Mouse (Mus musculus): ENCODE data around the gene Pde6h. TPM values are rescaled to one million over a fixed set of nuclear protein-coding genes. Genes with fewer than 3 reads are reported as not detected.

The Pde6h gene
- total and polyA plus RNA-seq, 3 experiments = 0.08 TPM; not detected in 2

GRCm38 (mm10) chr6:136979274-136980082 lies 55.8 kb downstream of the Pde6h start:
- Histone ChIP-seq H3K27ac (ENCODE audit: control insufficient read depth, low read depth, low read length) (no peak overlapping the region), H3K9me3 (replicated peaks; ENCODE audit: insufficient read depth, low read length) (no peaks in the 10 kb centered on the region), H3K4me1 (ENCODE audit: control insufficient read depth in 1 of 2, insufficient read depth in 2 of 2, low read length in 2 of 2) (peaks cover 0 to 3% of the 10 kb centered on the region in 2 experiments; a peak in 1 of 4 replicates), H3K9ac (ENCODE audit: control insufficient read depth, low read depth, low read length, poor library complexity, severe bottlenecking) (no peak overlapping the region), H3K79me2 (ENCODE audit: control insufficient read depth, insufficient read depth, low read length, poor library complexity) (no peaks in the 10 kb centered on the region), H3K4me3 (ENCODE audit: control insufficient read depth in 1 of 2, insufficient read depth in 1 of 2, low read depth in 2 of 2, low read length in 2 of 2) (no peak overlapping the region), H3K27me3 (ENCODE audit: control insufficient read depth in 1 of 2, insufficient read depth in 2 of 2, low read length in 2 of 2) (no peaks in the 10 kb centered on the region), H3K36me3 (ENCODE audit: control insufficient read depth in 1 of 2, insufficient read depth in 2 of 2, low read length in 2 of 2) (no peaks in the 10 kb centered on the region)
- no peak for DNase-seq (ENCODE audit: low read depth, low spot score)
- TF ChIP-seq MAX (IDR thresholded peaks at IDR 0.05; ENCODE audit: low read length) = no peak

GRCm38 (mm10) chr6:136980331-136980746 lies 56.7 kb downstream of the Pde6h start:
- peak overlapping the region; percentile 47 for H3K9ac ChIP-seq (ENCODE audit: control insufficient read depth, low read depth, low read length, poor library complexity, severe bottlenecking)
- H3K36me3 ChIP-seq (ENCODE audit: control insufficient read depth in 1 of 2, insufficient read depth in 2 of 2, low read length in 2 of 2) = no peaks in the 10 kb centered on the region
- peak; percentile 74 for DNase-seq (ENCODE audit: low read depth, low spot score)
- no peak overlapping the region for H3K4me3 ChIP-seq (ENCODE audit: control insufficient read depth in 1 of 2, insufficient read depth in 1 of 2, low read depth in 2 of 2, low read length in 2 of 2)
- H3K9me3 ChIP-seq (replicated peaks; ENCODE audit: insufficient read depth, low read length) = no peaks in the 10 kb centered on the region
- H3K79me2 ChIP-seq (ENCODE audit: control insufficient read depth, insufficient read depth, low read length, poor library complexity) = no peaks in the 10 kb centered on the region
- H3K4me1 ChIP-seq (ENCODE audit: control insufficient read depth in 1 of 2, insufficient read depth in 2 of 2, low read length in 2 of 2) = peaks cover 0 to 3% of the 10 kb centered on the region in 2 experiments; a peak in 1 of 4 replicates
- no peaks in the 10 kb centered on the region; a peak in 1 of 4 replicates for H3K27me3 ChIP-seq (ENCODE audit: control insufficient read depth in 1 of 2, insufficient read depth in 2 of 2, low read length in 2 of 2)
- H3K27ac ChIP-seq (ENCODE audit: control insufficient read depth, low read depth, low read length) = no peak overlapping the region
- TF ChIP-seq KAT2A (conservative IDR thresholded peaks at IDR 0.05; ENCODE audit: low read depth, low read length) (no peak), ZC3H11A (IDR thresholded peaks at IDR 0.05; ENCODE audit: low read depth, low read length) (peak; percentile 73), RAD21 (IDR thresholded peaks at IDR 0.05; ENCODE audit: low read depth, low read length) (peak; percentile 83), CTCF (IDR thresholded peaks at IDR 0.05 in 2 of 3, conservative IDR thresholded peaks at IDR 0.05 in 1 of 3; ENCODE audit: control insufficient read depth in 1 of 3, insufficient read depth in 1 of 3, low read depth in 2 of 3, low read length in 3 of 3, poor library complexity in 1 of 3, severe bottlenecking in 1 of 3) (peak; percentile 18 to 69 (median 31); a peak in 4 of 6 replicates), SMC3 (IDR thresholded peaks at IDR 0.05; ENCODE audit: low read depth, low read length) (peak; percentile 76), SIN3A (IDR thresholded peaks at IDR 0.05; ENCODE audit: low read length) (no peak)

GRCm38 (mm10) chr6:136982581-136982980 lies 58.9 kb downstream of the Pde6h start:
- Histone ChIP-seq H3K9ac (ENCODE audit: control insufficient read depth, low read depth, low read length, poor library complexity, severe bottlenecking) (no peak overlapping the region), H3K4me3 (ENCODE audit: control insufficient read depth in 1 of 2, insufficient read depth in 1 of 2, low read depth in 2 of 2, low read length in 2 of 2) (no peak overlapping the region), H3K9me3 (replicated peaks; ENCODE audit: insufficient read depth, low read length) (no peaks in the 10 kb centered on the region), H3K27ac (ENCODE audit: control insufficient read depth, low read depth, low read length) (no peak overlapping the region), H3K27me3 (ENCODE audit: control insufficient read depth in 1 of 2, insufficient read depth in 2 of 2, low read length in 2 of 2) (no peaks in the 10 kb centered on the region; a peak in 1 of 4 replicates), H3K4me1 (ENCODE audit: control insufficient read depth in 1 of 2, insufficient read depth in 2 of 2, low read length in 2 of 2) (peaks cover 0 to 3% of the 10 kb centered on the region in 2 experiments; a peak in 1 of 4 replicates), H3K79me2 (ENCODE audit: control insufficient read depth, insufficient read depth, low read length, poor library complexity) (no peaks in the 10 kb centered on the region), H3K36me3 (ENCODE audit: control insufficient read depth in 1 of 2, insufficient read depth in 2 of 2, low read length in 2 of 2) (no peaks in the 10 kb centered on the region)
- TF ChIP-seq MAZ (IDR thresholded peaks at IDR 0.05; ENCODE audit: low read depth, low read length) (no peak), EP300 (IDR thresholded peaks at IDR 0.05; ENCODE audit: low read depth in 1 of 2, low read length in 2 of 2) (no peak), NELFE (IDR thresholded peaks at IDR 0.05; ENCODE audit: low read depth, low read length) (no peak), TCF12 (IDR thresholded peaks at IDR 0.05; ENCODE audit: low read depth, low read length) (no peak), E2F4 (IDR thresholded peaks at IDR 0.05; ENCODE audit: borderline replicate concordance, low read depth, low read length) (no peak), RAD21 (IDR thresholded peaks at IDR 0.05; ENCODE audit: low read depth, low read length) (no peak), BHLHE40 (IDR thresholded peaks at IDR 0.05; ENCODE audit: borderline replicate concordance, low read depth, low read length) (no peak), MYB (IDR thresholded peaks at IDR 0.05; ENCODE audit: low read depth, low read length) (no peak), POLR2A (IDR thresholded peaks at IDR 0.05; ENCODE audit: control insufficient read depth in 1 of 2, insufficient read depth in 1 of 2, low read depth in 1 of 2, low read length in 2 of 2, poor library complexity in 1 of 2) (no peak), CHD2 (IDR thresholded peaks at IDR 0.05; ENCODE audit: low read length) (no peak), HCFC1 (IDR thresholded peaks at IDR 0.05; ENCODE audit: low read depth, low read length) (no peak), USF2 (IDR thresholded peaks at IDR 0.05; ENCODE audit: borderline replicate concordance in 1 of 2, insufficient read depth in 1 of 2, low read depth in 1 of 2, low read length in 2 of 2) (no peak)
- DNase-seq (ENCODE audit: low read depth, low spot score) = no peak

All from MEL (cell line).